Mouse (Mus musculus): Measurements from ENCODE around the gene Nyap2. TPM values are rescaled to one million over a fixed set of nuclear protein-coding genes. Genes with fewer than 3 reads are reported as not detected.
"Not testable (repeated sequence)": the region's sequence is repeated elsewhere in the genome, so short reads cannot be mapped to it uniquely, and the experiment has no call there.

Nyap2 gene
- polyA plus RNA-seq, 1 experiment from 2014 or later: 0.02 TPM

DNA sequence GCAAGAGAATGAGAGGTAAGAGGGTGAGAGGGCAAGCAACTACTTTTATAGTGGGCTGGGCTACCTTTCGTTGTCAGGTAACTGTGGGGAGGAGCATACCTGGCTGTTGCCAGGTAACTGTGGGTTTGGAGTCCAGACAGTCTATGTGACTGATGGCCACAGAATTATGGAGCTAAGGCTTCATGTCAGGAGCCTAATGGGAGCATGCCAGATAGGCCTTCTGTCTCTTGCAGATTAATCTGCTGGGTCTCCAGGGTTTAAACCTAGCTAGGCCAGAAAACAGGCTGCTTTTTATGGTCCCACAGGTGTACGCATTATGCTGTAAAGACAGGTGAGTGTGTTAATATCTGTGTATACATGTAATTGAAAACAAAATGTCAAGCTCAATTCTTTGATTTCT, 132.8 kb downstream of the Nyap2 start:
- no peaks in the 10 kb centered on the region for H3K4me1 ChIP-seq (replicated peaks)
- no peaks in the 10 kb centered on the region for H3K36me3 ChIP-seq
- H3K27me3 ChIP-seq: no peaks in the 10 kb centered on the region
- no peak overlapping the region for H3K4me2 ChIP-seq
- no peaks in the 10 kb centered on the region for H3K9me3 ChIP-seq (replicated peaks)
- no peak for DNase-seq
- 64% methylated on average over 2 of the region's 2 CpGs for WGBS (ENCODE audit: insufficient replicate concordance)
- H3K27ac ChIP-seq: no peak overlapping the region
- ATAC-seq (ENCODE audit: low read depth): no peak
- H3K4me3 ChIP-seq (replicated peaks): no peak overlapping the region
- no peak overlapping the region for H3K9ac ChIP-seq

DNA sequence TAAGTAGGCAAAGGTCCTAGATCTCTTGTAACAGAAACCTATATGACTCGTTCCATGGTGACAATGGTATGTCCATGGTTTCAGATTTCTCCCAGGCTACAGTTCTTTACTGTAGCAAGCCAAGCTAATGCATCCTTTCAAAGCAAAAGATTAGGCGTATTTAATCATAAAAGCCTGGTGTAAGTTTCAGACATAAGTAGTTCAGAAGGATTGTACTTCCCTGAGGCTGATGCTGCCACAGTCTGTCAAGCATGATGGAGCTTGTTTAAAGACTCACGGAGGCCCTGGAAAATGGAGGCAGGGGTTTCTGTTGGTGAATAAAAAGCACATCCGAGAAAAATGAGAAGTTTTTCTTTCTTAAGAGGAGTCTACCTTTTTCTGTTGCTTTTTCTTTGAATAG, 134.7 kb downstream of the Nyap2 start:
- Histone ChIP-seq H3K27ac (no peak overlapping the region), H3K9ac (no peak overlapping the region), H3K36me3 (no peaks in the 10 kb centered on the region), H3K4me2 (no peak overlapping the region), H3K4me3 (replicated peaks) (no peak overlapping the region), H3K4me1 (replicated peaks) (no peaks in the 10 kb centered on the region), H3K9me3 (replicated peaks) (no peaks in the 10 kb centered on the region), H3K27me3 (no peaks in the 10 kb centered on the region)
- 60% methylated on average over 4 of the region's 4 CpGs for WGBS (ENCODE audit: insufficient replicate concordance)
- no peak for ATAC-seq (ENCODE audit: low read depth)
- DNase-seq: no peak

DNA sequence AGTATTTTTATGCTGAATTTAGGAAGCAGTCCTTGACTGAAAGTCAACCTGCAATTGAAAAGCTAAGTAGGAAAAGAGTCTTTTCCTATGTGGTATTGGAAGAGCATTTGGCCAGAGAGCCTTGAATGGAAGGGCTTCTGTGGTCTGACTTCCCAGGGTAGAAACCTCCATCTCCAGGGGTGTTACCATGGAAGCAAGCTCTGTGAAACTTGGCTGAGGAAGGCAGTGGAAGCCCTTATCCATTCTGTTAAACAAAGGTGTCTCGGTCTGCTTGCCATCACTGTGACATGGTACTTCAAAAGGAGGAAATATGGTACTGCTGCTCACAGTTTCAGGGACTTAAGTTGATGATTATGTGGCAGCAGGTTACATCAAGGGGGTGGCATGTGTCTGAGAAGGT, 143.0 kb downstream of the Nyap2 start:
- ATAC-seq (ENCODE audit: low read depth): no peak
- Histone ChIP-seq H3K9me3 (replicated peaks) (no peaks in the 10 kb centered on the region), H3K4me2 (no peak overlapping the region), H3K9ac (no peak overlapping the region), H3K4me1 (replicated peaks) (no peaks in the 10 kb centered on the region), H3K36me3 (no peaks in the 10 kb centered on the region), H3K4me3 (replicated peaks) (no peak overlapping the region), H3K27ac (no peak overlapping the region), H3K27me3 (no peaks in the 10 kb centered on the region)
- WGBS (ENCODE audit: insufficient replicate concordance): 21% methylated on average over 1 of the region's 1 CpGs
- no peak for DNase-seq

DNA sequence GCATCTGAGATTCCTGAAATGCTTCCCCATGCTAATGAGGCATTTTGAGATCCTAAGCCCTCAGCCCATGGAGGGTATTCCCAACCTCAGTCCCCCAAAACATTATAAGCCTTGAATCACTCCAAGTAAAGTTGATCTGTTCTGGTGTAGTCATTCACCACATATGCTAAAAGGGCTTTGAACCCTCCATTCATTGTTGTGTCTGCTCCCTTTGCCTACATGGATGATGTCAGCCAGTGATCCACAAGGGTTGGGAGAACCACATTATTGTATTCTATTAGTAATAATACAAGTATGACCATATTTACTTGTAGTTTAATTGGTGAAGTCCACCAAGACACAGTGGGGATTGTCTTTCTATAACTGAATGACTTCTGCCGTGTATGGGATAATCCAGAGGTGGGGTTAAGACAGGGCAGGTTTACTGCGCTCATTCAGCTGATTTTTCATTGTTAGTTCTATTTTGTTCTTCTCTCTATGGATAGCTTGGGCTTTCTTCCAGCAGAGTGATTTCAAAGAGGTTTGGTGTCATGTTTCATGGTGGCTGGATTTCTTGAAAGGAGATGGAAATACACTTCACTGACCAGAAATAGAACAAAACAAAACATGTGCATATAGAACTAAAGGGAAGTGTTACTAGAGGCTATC, 155.1 kb downstream of the Nyap2 start:
- H3K4me3 ChIP-seq (replicated peaks): no peak overlapping the region
- WGBS (ENCODE audit: insufficient replicate concordance): 70% methylated on average over 2 of the region's 2 CpGs
- no peak for DNase-seq

DNA sequence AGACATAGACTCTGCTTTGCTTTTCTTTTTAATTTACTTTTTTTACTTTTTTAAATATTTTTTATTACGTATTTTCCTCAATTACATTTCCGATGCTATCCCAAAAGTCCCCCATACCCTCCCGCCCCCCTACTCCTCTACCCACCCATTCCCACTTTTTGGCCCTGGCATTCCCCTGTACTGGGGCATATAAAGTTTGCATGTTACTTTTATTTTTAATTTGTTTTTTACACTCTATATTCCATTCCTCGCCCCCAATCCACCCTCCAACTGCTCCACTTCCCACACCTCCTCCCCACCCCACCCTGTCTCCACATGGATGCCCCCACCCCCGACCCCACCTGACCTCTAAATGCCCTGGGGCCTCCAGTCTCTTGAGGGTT, 155.6 kb downstream of the Nyap2 start:
- not testable (repeated sequence) for H3K4me1 ChIP-seq (replicated peaks); H3K27me3 ChIP-seq; H3K4me3 ChIP-seq (replicated peaks); H3K4me2 ChIP-seq; H3K27ac ChIP-seq; DNase-seq; H3K36me3 ChIP-seq; H3K9ac ChIP-seq; H3K9me3 ChIP-seq (replicated peaks); ATAC-seq (ENCODE audit: low read depth)
- 55% methylated on average over 5 of the region's 5 CpGs for WGBS (ENCODE audit: insufficient replicate concordance)

More for the DNA sequence above, 155.1 kb downstream of the Nyap2 start:
- Histone ChIP-seq H3K9ac (no peak overlapping the region), H3K36me3 (no peaks in the 10 kb centered on the region), H3K9me3 (replicated peaks) (no peaks in the 10 kb centered on the region), H3K4me1 (replicated peaks) (no peaks in the 10 kb centered on the region), H3K27ac (no peak overlapping the region), H3K4me2 (no peak overlapping the region), H3K27me3 (no peaks in the 10 kb centered on the region)
- ATAC-seq (ENCODE audit: low read depth): no peak

DNA sequence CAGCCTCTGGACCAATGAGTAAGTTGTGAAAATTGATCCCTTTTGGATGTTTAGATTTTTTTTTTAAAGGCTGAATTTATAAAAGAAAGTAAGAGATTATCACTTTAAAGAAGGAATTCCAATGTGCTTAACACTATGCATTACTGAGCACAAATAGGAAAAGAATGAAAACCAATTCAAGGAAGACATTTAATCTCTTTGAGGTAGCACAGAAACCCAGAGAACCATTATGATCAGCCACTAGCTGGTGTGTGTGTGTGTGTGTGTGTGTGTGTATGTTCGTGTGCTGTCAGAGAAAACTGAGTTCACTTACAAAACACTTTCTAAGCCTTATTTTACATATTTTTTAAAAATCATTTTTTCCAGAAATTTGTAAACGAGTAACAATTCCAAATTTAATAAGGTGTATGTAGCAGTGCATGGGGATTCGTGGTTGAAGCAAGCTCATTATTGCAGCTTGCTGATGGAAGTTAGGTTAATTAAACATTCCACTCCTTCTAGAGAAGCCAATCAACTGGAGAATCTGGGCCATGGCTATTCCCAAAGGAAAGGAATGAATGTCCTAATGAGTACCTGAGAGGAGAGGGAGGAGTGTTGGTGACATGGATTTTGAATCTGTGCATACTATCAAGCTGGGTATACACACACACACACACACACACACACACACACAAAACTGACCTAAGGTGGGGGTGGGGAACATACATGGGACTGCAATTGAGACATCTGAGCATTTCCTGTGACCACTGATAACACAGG, 171.9 kb downstream of the Nyap2 start:
- WGBS (ENCODE audit: insufficient replicate concordance): 52% methylated on average over 3 of the region's 3 CpGs
- H3K4me2 ChIP-seq: no peak overlapping the region

DNA sequence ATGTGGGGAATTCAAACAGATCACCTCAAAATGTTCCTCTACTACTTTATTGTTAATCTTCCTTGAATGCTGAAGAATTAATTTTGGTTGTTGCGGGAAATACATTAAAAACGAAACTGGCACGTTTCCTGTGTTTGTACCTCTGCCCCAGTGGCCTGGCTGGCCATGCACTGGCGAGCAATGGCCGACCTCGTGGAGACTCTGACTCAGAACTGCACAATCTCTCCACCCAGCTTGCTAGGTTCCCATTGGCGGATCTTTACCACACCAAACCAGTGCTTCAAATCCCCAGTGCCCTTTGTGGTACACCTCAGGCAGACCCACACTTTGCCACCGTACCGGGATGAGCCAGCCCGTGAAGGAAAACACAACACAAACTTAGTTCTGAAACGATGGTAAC, 173.3 kb downstream of the Nyap2 start:
- Histone ChIP-seq H3K4me1 (replicated peaks) (no peaks in the 10 kb centered on the region), H3K36me3 (no peaks in the 10 kb centered on the region), H3K9me3 (replicated peaks) (no peaks in the 10 kb centered on the region), H3K4me2 (no peak overlapping the region), H3K27me3 (no peaks in the 10 kb centered on the region), H3K9ac (no peak overlapping the region), H3K27ac (no peak overlapping the region), H3K4me3 (replicated peaks) (no peak overlapping the region)
- DNase-seq (no peak), ATAC-seq (ENCODE audit: low read depth) (no peak)
- WGBS (ENCODE audit: insufficient replicate concordance): 69% methylated on average over 11 of the region's 11 CpGs

More for the DNA sequence above, 171.9 kb downstream of the Nyap2 start:
- Histone ChIP-seq H3K9me3 (replicated peaks) (no peaks in the 10 kb centered on the region), H3K36me3 (no peaks in the 10 kb centered on the region), H3K4me1 (replicated peaks) (no peaks in the 10 kb centered on the region), H3K9ac (no peak overlapping the region), H3K27ac (no peak overlapping the region), H3K4me3 (replicated peaks) (no peak overlapping the region), H3K27me3 (no peaks in the 10 kb centered on the region)
- ATAC-seq (ENCODE audit: low read depth): no peak
- DNase-seq: no peak

DNA sequence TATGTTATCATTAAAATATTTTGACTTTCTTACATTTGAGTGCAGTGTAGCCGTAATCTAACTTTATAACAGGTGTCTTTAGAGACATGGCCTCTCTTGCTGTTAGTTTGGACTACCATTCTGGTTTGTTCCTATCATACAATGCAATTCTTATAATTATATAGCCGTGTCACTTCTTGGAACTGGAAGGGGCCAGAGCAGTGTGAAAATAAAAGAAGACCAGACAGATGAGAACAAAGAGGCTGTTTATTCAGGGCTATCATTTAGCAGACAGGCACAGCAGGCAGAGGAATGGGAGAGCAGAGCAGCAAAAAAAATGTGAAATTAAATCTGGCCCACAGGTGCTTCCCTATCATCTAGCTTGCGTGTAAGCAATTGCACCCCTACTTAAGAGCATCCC, 189.7 kb downstream of the Nyap2 start:
- no peak for ATAC-seq (ENCODE audit: low read depth)
- WGBS (ENCODE audit: insufficient replicate concordance): 54% methylated on average over 3 of the region's 3 CpGs
- no peak for DNase-seq
- Histone ChIP-seq H3K4me1 (replicated peaks) (no peaks in the 10 kb centered on the region), H3K4me2 (no peak overlapping the region), H3K27ac (no peak overlapping the region), H3K9ac (no peak overlapping the region), H3K27me3 (no peaks in the 10 kb centered on the region), H3K9me3 (replicated peaks) (no peaks in the 10 kb centered on the region), H3K4me3 (replicated peaks) (no peak overlapping the region), H3K36me3 (no peaks in the 10 kb centered on the region)

DNA sequence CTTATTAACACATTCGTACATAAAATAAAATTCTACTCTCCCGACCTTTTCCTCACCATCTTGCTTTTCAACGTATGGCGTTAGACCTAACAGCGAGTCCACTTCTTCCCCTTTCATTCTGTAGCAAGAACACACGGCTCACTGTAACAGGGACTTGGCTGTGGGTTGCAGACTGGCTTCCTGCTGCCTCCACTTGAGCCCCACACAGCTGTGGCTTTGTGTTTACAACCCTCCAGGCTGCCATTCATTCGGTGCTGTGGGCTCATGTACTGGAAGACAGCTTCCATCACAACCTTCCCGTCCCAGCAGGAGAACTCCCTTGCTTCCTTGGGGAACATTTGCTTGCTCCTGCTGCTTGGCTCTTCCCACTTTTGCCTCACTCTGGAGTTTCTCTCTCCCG, 204.2 kb downstream of the Nyap2 start:
- DNase-seq (no peak), ATAC-seq (ENCODE audit: low read depth) (no peak)
- whole genome bisulfite sequencing (ENCODE audit: insufficient replicate concordance): 21% methylated on average over 9 of the region's 9 CpGs
- H3K27me3 ChIP-seq: no peaks in the 10 kb centered on the region
- no peaks in the 10 kb centered on the region for H3K4me1 ChIP-seq (replicated peaks)
- H3K4me3 ChIP-seq (replicated peaks): no peak overlapping the region
- no peaks in the 10 kb centered on the region for H3K9me3 ChIP-seq (replicated peaks)
- no peak overlapping the region for H3K27ac ChIP-seq
- no peak overlapping the region for H3K9ac ChIP-seq
- no peak overlapping the region for H3K4me2 ChIP-seq
- H3K36me3 ChIP-seq: no peaks in the 10 kb centered on the region

DNA sequence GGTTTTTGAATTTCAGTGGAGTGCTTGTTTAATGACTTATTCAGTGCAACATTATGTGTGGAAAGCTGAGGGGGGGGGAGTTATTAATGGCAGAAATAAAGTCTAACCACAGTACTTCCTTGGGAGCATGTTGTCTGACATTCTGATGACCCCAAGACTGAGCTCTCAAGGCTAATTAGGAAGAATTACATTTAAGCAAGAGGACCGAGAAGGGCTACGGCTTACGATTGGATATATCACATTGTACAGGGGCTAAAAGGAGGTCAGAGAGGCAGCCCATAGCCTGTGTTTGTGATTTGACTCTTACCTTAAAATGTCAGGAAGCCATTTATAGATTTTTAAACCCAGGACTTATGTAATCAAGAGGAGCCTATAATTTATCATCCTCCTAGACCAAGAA, 208.9 kb downstream of the Nyap2 start:
- no peaks in the 10 kb centered on the region for H3K27me3 ChIP-seq
- 79% methylated on average over 3 of the region's 3 CpGs for WGBS (ENCODE audit: insufficient replicate concordance)
- H3K4me1 ChIP-seq (replicated peaks): no peaks in the 10 kb centered on the region
- H3K9ac ChIP-seq: no peak overlapping the region
- no peak for DNase-seq
- no peak for ATAC-seq (ENCODE audit: low read depth)
- H3K4me2 ChIP-seq: no peak overlapping the region
- no peak overlapping the region for H3K4me3 ChIP-seq (replicated peaks)
- no peak overlapping the region for H3K27ac ChIP-seq
- no peaks in the 10 kb centered on the region for H3K9me3 ChIP-seq (replicated peaks)
- H3K36me3 ChIP-seq: no peaks in the 10 kb centered on the region

DNA sequence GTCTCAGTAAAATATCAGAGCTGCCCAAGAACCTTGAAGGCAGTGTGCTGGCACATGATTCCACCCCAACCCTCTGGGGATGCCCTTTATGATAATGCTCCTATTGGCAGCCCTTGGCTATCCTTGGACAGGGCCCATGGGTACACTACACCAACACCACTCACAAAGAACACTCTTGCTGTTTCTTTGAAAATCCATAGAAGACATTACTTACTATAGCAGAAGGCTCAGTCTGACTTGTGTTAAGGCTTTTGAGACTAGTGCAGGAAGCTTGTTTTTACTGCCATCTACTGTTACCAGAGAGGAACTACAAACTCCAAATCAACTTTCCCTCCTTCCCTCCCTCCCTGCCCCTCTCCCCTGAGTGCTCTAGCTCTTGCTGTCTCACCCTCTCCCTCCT, 210.3 kb downstream of the Nyap2 start:
- Histone ChIP-seq H3K9me3 (replicated peaks) (no peaks in the 10 kb centered on the region), H3K4me2 (no peak overlapping the region), H3K4me3 (replicated peaks) (no peak overlapping the region), H3K36me3 (no peaks in the 10 kb centered on the region), H3K4me1 (replicated peaks) (no peaks in the 10 kb centered on the region), H3K27me3 (no peaks in the 10 kb centered on the region), H3K27ac (no peak overlapping the region), H3K9ac (no peak overlapping the region)
- no peak for DNase-seq
- no peak for ATAC-seq (ENCODE audit: low read depth)

DNA sequence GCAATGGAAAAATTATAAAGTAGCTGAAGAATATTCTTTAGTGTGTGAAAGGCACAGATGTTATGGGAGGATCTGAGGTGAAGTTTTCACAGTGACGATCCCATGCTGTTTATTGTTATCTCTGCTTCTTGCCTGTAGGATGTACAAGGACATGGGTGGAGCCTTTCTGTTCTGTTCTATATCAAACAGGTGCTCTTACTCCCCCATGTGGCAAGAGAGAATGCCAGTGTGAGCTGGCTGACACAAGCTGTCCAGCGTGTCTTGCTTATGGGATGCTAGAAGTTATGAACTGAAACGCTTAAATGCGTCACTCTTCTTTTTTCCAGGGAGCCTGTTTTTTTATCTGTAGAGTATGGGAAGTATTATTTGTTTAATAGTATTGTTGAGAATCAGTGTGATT, 224.0 kb downstream of the Nyap2 start:
- WGBS (ENCODE audit: insufficient replicate concordance): 46% methylated on average over 4 of the region's 4 CpGs
- no peak for ATAC-seq (ENCODE audit: low read depth)
- H3K36me3 ChIP-seq: no peaks in the 10 kb centered on the region
- no peak overlapping the region for H3K27ac ChIP-seq
- no peaks in the 10 kb centered on the region for H3K27me3 ChIP-seq
- no peak overlapping the region for H3K4me3 ChIP-seq (replicated peaks)
- no peak for DNase-seq
- H3K4me2 ChIP-seq: no peak overlapping the region
- no peak overlapping the region for H3K9ac ChIP-seq
- H3K9me3 ChIP-seq (replicated peaks): no peaks in the 10 kb centered on the region
- no peaks in the 10 kb centered on the region for H3K4me1 ChIP-seq (replicated peaks)

Data from liver, embryonic 13.5 days (tissue).